Mouse (Mus musculus) liver, embryonic 16.5 days (tissue): ENCODE results near the gene Tmem151a. TPM values are rescaled to one million over a fixed set of nuclear protein-coding genes. Genes with fewer than 3 reads are reported as not detected.

Experiments used
- ATAC-seq: fragments of 200-750 bp; cut with Nextera tagmentation; 2 replicates; pipeline ENCODE4 v1.8.0; 2017; ENCODE audit warnings: low read depth, mild to moderate bottlenecking, moderate number of reproducible peaks, moderate library complexity
- H3K27ac ChIP-seq: fragments of 300-500 bp; sonication (generic); 2 replicates; pipeline ENCODE4 v1.5.1; 2014; ENCODE audit warnings: mild to moderate bottlenecking, low read length
- H3K27me3 ChIP-seq: fragments of 300-500 bp; sonication (generic); 2 replicates; pipeline ENCODE4 v1.6.1; 2014; ENCODE audit warnings: low read depth, low read length, mixed read lengths; ENCODE audit not compliant: control insufficient read depth, insufficient read depth
- H3K36me3 ChIP-seq: fragments of 300-500 bp; sonication (generic); 2 replicates; pipeline ENCODE4 v1.6.1; 2014; ENCODE audit warnings: mild to moderate bottlenecking; ENCODE audit not compliant: control insufficient read depth, insufficient read depth
- H3K4me1 ChIP-seq: fragments of 300-500 bp; sonication (generic); 2 replicates; pipeline ENCODE4 v1.6.1; 2014; ENCODE audit warnings: low read depth, low read length, mixed read lengths; ENCODE audit not compliant: control insufficient read depth
- H3K4me2 ChIP-seq: fragments of 300-500 bp; sonication (generic); 2 replicates; pipeline ENCODE4 v1.6.1; 2014; ENCODE audit warnings: low read depth, low read length, mixed read lengths
- H3K4me3 ChIP-seq: fragments of 300-500 bp; sonication (generic); 2 replicates; pipeline ENCODE4 v1.5.1; 2014; ENCODE audit warnings: low read depth, mild to moderate bottlenecking, low read length
- H3K9ac ChIP-seq: fragments of 300-500 bp; sonication (generic); 2 replicates; pipeline ENCODE4 v1.6.1; 2014; ENCODE audit warnings: low read depth, low read length
- H3K9me3 ChIP-seq: fragments of 300-500 bp; sonication (generic); replicated peaks from 2 replicates; pipeline ENCODE4 v1.6.1; 2016; ENCODE audit warnings: low read length; ENCODE audit not compliant: control insufficient read depth
- WGBS: fragments of 180-500 bp; shearing (Covaris S2); extraction: QIAGEN DNeasy Blood & Tissue Kit; methylation state at CpG from one replicate; pipeline ENCODE4 v1.1.7; 2014; ENCODE audit not compliant: insufficient replicate concordance; 5-methylcytosine and 5-hydroxymethylcytosine counted together
- polyA plus RNA-seq: library from polyadenylated mRNA; unstranded; fragments of >200 nt; fragmentation: Nextera tagmentation; extraction: Ambion mirVana; gene quantifications from 2 replicates; pipeline ENCODE4 v1.2.1, GENCODE M21; 2015

The Tmem151a gene
- polyA plus RNA-seq, 1 experiment from 2014 or later = 0.52 TPM

DNA sequence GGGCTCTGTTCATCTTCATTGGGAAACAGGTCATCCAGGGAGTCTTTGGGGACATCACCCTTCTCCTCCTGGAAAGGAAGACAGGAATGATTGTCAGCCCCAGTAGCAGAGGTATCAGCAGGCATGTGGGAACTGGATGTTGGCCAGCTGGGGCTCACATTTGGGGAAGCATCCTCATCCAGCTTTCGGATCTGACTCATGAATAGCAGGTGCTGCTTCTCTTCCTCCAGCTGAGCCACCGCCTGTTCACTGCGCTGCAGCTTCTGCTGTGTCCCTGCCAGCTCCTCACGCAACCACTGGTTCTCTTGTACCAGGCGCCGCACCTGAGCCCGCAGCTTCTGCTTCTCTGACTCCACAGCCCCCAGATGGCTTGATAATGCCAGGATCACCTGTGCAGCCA, 28.5 kb upstream of the Tmem151a start:
- no peak for ATAC-seq
- H3K9ac ChIP-seq = no peak overlapping the region
- H3K36me3 ChIP-seq = no peaks in the 10 kb centered on the region
- H3K4me1 ChIP-seq = peaks cover 17% of the 10 kb centered on the region
- peaks cover 11% of the 10 kb centered on the region for H3K27me3 ChIP-seq
- no peak overlapping the region for H3K27ac ChIP-seq
- no peak overlapping the region for H3K4me2 ChIP-seq
- 92% methylated on average over 7 of the region's 7 CpGs for WGBS
- no peak overlapping the region for H3K4me3 ChIP-seq
- no peaks in the 10 kb centered on the region for H3K9me3 ChIP-seq

- no peak for ATAC-seq
- WGBS = 64% methylated on average over 19 of the region's 19 CpGs
- no peaks in the 10 kb centered on the region for H3K36me3 ChIP-seq
- H3K9ac ChIP-seq = no peak overlapping the region
- no peaks in the 10 kb centered on the region for H3K9me3 ChIP-seq
- no peak overlapping the region for H3K27ac ChIP-seq
- H3K4me1 ChIP-seq = peaks cover 24% of the 10 kb centered on the region
- H3K4me2 ChIP-seq = no peak overlapping the region
- H3K4me3 ChIP-seq = no peak overlapping the region
- no peaks in the 10 kb centered on the region for H3K27me3 ChIP-seq
Measured at GRCm38 (mm10) chr19:5109659-5110453, 24.5 kb upstream of the Tmem151a start.

DNA sequence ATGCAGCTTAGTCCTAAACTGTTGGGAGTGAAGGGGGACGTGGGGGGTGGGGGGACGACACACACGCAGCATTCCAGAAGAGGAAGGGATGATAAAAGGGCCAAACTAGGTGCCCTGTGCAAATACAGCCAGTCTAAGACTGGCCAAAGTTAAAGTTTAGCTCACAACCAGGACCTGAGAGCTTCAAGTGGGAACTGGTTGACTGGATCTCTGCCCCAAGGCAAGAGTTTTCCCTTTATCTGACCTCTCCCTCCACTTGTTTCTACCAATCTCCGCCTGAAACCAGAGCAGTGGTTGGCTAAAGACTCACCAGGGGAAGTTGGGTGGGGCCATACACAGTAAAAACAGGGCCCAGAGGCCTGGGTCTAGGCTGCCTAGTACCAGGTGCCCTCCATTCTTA, 23.4 kb upstream of the Tmem151a start:
- H3K27ac ChIP-seq = no peak overlapping the region
- H3K4me1 ChIP-seq = peaks cover 24% of the 10 kb centered on the region
- H3K36me3 ChIP-seq = peaks cover 7% of the 10 kb centered on the region
- no peak overlapping the region for H3K9ac ChIP-seq
- H3K4me2 ChIP-seq = no peak overlapping the region
- 44% methylated on average over 4 of the region's 4 CpGs for WGBS
- ATAC-seq = no peak
- H3K27me3 ChIP-seq = no peaks in the 10 kb centered on the region
- no peaks in the 10 kb centered on the region for H3K9me3 ChIP-seq
- no peak overlapping the region for H3K4me3 ChIP-seq

GRCm38 (mm10) chr19:5108271-5108575, 22.9 kb upstream of the Tmem151a start:
- peaks cover 7% of the 10 kb centered on the region for H3K36me3 ChIP-seq
- H3K9ac ChIP-seq = no peak overlapping the region
- peaks cover 24% of the 10 kb centered on the region for H3K4me1 ChIP-seq
- ATAC-seq = no peak
- no peak overlapping the region for H3K27ac ChIP-seq
- H3K9me3 ChIP-seq = no peaks in the 10 kb centered on the region
- no peaks in the 10 kb centered on the region for H3K27me3 ChIP-seq
- H3K4me2 ChIP-seq = no peak overlapping the region
- 22% methylated on average over 5 of the region's 5 CpGs for WGBS
- no peak overlapping the region for H3K4me3 ChIP-seq

- no peaks in the 10 kb centered on the region for H3K27me3 ChIP-seq
- H3K27ac ChIP-seq = no peak overlapping the region
- no peak for ATAC-seq
- H3K36me3 ChIP-seq = peaks cover 7% of the 10 kb centered on the region
- peaks cover 24% of the 10 kb centered on the region for H3K4me1 ChIP-seq
- H3K4me3 ChIP-seq = peak overlapping the region; percentile 82; the same call in 1 of the 2 replicates
- H3K4me2 ChIP-seq = peak overlapping the region; percentile 88
- peak overlapping the region; percentile 49; the same call in 1 of the 2 replicates for H3K9ac ChIP-seq
- WGBS = 69% methylated on average over 18 of the region's 18 CpGs
- no peaks in the 10 kb centered on the region for H3K9me3 ChIP-seq
Measured at GRCm38 (mm10) chr19:5107556-5108270, 22.4 kb upstream of the Tmem151a start.

DNA sequence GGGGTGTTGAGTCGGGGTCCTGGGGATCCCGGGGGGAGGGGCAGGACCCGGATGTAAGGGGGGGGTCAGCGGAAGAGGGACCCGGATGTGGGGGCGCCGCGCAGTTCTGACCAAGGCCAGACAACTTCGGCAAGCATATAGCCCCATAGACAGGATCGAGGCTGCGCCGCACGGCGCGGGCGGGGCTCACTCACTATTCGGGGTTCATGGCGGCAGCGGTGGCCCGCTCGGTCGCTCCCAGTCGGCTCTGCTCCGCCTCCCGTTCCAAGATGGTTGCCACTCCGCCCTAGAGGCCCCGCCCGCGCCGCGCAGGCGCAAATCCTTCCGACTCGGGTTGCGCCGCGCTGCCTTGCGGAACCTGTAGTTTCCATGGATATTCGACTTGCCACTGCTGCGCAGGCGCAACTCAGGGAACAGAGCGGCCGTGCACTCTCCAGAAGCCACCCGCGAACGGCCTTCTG, 21.4 kb upstream of the Tmem151a start, which contains the start of gene Rab1b:
Rab1b (minus strand) TSS at position 342 of the 461 bp plus-strand sequence.
- Histone ChIP-seq H3K4me3 (peak within 1 kb of the TSS; percentile 82), H3K27ac (peak within 1 kb of the TSS; percentile 88), H3K4me1 (peaks cover 24% of the 10 kb centered on the region), H3K9me3 (no peaks in the 10 kb centered on the region), H3K36me3 (peaks cover 7% of the 10 kb centered on the region), H3K9ac (peak within 1 kb of the TSS; percentile 88), H3K4me2 (peak within 1 kb of the TSS; percentile 88), H3K27me3 (no peaks in the 10 kb centered on the region)
- ATAC-seq = peak; percentile 93
- WGBS = under 1% methylated on average over 42 of the region's 46 CpGs

GRCm38 (mm10) chr19:5106074-5106473, 20.7 kb upstream of the Tmem151a start:
- WGBS = 3% methylated on average over 9 of the region's 9 CpGs
- ATAC-seq = no peak
- peak overlapping the region; percentile 88 for H3K27ac ChIP-seq
- no peaks in the 10 kb centered on the region for H3K27me3 ChIP-seq
- H3K4me3 ChIP-seq = peak overlapping the region; percentile 82
- H3K4me1 ChIP-seq = peaks cover 24% of the 10 kb centered on the region
- peak overlapping the region; percentile 88 for H3K9ac ChIP-seq
- peak overlapping the region; percentile 88 for H3K4me2 ChIP-seq
- peaks cover 7% of the 10 kb centered on the region for H3K36me3 ChIP-seq
- H3K9me3 ChIP-seq = no peaks in the 10 kb centered on the region

GRCm38 (mm10) chr19:5098363-5099143, 13.2 kb upstream of the Tmem151a start, which contains the start of gene Cnih2:
Gene Cnih2 (minus strand): TSS chr19:5098521.
- WGBS = 9% methylated on average over 32 of the region's 48 CpGs
- H3K4me1 ChIP-seq = peaks cover 23% of the 10 kb centered on the region
- peak within 1 kb of the TSS; percentile 36; the same call in 1 of the 2 replicates for H3K9ac ChIP-seq
- H3K4me2 ChIP-seq = peak within 1 kb of the TSS; percentile 78
- H3K36me3 ChIP-seq = no peaks in the 10 kb centered on the region; the same call in 1 of the 2 replicates
- peaks cover 14% of the 10 kb centered on the region for H3K27me3 ChIP-seq
- H3K4me3 ChIP-seq = peak within 1 kb of the TSS; percentile 46
- H3K9me3 ChIP-seq = no peaks in the 10 kb centered on the region
- peak; percentile 65 for ATAC-seq
- H3K27ac ChIP-seq = no peak within 1 kb of the TSS
